Mouse (Mus musculus): ENCODE data around the gene Gm10959.

DNA sequence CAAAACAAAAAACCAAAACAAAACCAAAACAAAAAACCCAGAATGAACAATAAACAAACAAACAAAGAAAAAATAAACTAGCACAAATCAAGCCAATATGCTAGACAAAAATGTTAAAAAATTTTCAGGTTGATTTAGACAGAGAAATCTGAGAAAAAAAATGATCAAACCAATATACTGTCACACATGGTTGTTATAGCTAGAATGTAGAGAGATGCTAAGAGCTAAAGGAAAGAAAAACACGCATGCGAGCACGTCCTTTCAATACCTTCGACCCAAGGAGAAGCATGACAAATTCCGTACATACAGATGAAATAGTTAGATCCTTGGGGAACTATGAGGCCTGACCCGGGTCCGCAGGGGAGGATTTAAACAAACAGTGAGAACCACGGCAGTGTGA lies at the start of gene Gm10959:
- TF ChIP-seq GATA1 (IDR thresholded peaks at IDR 0.05; ENCODE audit: borderline replicate concordance, low read length), result no peak
- no peak for TF ChIP-seq FLI1 (IDR thresholded peaks at IDR 0.05; ENCODE audit: low read length)
